Mouse (Mus musculus): ENCODE measurements around the gene Pomp. TPM values are rescaled to one million over a fixed set of nuclear protein-coding genes. Genes with fewer than 3 reads are reported as not detected.

Gene Pomp
- 10 to 100 TPM; 66.1 to 77.5 TPM for total RNA-seq (2023)

DNA sequence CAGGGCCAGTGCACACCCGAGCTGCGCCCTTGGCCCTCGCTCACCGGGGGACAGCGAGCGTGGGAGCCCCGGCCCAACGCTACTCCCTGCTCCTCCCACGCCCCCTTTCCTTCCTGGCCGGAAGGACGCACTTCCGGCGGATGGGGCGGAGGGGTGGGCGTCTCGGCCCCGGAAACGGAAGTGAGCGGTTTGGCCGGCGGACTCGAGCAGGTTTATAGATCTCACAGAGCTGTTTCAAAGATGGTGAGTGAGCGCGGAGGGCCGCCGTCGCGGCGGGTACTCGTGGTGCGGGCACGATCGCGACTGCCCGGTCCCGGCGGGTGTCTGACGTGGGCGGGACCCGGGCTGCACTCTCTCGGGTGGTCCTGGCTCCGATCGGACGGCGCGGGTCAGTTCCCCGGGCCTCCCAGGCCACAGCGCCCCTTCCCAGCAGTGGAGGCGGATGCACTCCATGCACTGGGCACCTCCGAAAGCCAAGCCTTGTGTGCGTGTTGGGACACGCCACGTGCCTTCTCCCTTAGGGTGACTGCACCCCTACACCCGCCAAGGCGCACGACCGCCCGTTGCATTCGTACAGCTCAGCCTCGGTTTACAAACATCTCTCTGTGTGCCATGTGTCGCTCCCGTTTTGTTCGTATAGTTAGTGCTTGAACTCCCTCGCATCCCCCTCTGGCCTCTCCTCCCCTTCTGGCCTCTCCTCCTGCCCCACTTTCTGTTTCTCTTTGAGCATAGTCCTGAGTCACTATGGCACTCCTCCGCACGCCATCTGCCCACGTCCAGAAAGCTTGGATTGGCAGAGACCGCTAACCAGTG is at the start of gene Pomp:
TSS of gene Pomp (plus strand) at position 13 of the 813 bp plus-strand sequence.

GRCm38 (mm10) chr5:147894455-147895076 is 34.3 kb downstream of the Pomp start, which contains the start of gene Slc46a3:
Slc46a3 (minus strand) TSS chr5:147894815.

Other genes starting within 250 kb of the Pomp start
- under 1 TPM in 1 of 2 experiments, not detected in 1; 0.15 TPM for gene Flt1, start 134.4 kb upstream of the Pomp start, total RNA-seq (2023)
- gene Slc46a3, start 34.4 kb downstream of the Pomp start, total RNA-seq (2023): 10 to 100 TPM in 1 of 2 experiments, 1 to 10 TPM in 1; 9.5 to 14.6 TPM
- gene Mtus2, start 96.9 kb downstream of the Pomp start, total RNA-seq (2023): 1 to 10 TPM in 1 of 2 experiments, under 1 TPM in 1; 0.92 to 1.8 TPM

Data from T-cell, adult 66 days (primary cell).